Mouse (Mus musculus) MEL (cell line): ENCODE data around the gene Smarca4. TPM values are rescaled to one million over a fixed set of nuclear protein-coding genes. Genes with fewer than 3 reads are reported as not detected.

Source experiments
- DNase-seq: peaks from one replicate; pipeline ENCODE4 v3.0.0; 2011; ENCODE audit warnings: low read depth, low spot score
- H3K27ac ChIP-seq: 2 replicates; pipeline ENCODE4 v1.5.1; 2012; ENCODE audit warnings: low read depth, mild to moderate bottlenecking, control low read depth, low read length, moderate library complexity; ENCODE audit not compliant: control insufficient read depth
- H3K27me3 ChIP-seq, 2 experiments: fragments of 150-350 bp in 1 of 2; sonication (generic) in 1 of 2; 2 replicates each; pipeline ENCODE4 v1.6.1; 2012; ENCODE audit warnings: low read length in 2 of 2, mild to moderate bottlenecking in 2 of 2, improper control_type of control experiment in 1 of 2, moderate library complexity in 1 of 2; ENCODE audit not compliant: insufficient read depth in 2 of 2, control insufficient read depth in 1 of 2
- H3K36me3 ChIP-seq, 2 experiments: 2 replicates each; pipeline ENCODE4 v1.6.1; 2012 to 2014; ENCODE audit warnings: low read length in 2 of 2, improper control_type of control experiment in 1 of 2, inconsistent platforms in 1 of 2, mild to moderate bottlenecking in 1 of 2; ENCODE audit not compliant: insufficient read depth in 2 of 2, control insufficient read depth in 1 of 2
- H3K4me1 ChIP-seq, 2 experiments: fragments of 150-350 bp in 1 of 2; sonication (generic) in 1 of 2; 2 replicates each; pipeline ENCODE4 v1.6.1; 2012; ENCODE audit warnings: low read length in 2 of 2, improper control_type of control experiment in 1 of 2, mild to moderate bottlenecking in 1 of 2; ENCODE audit not compliant: insufficient read depth in 2 of 2, control insufficient read depth in 1 of 2
- H3K4me3 ChIP-seq, 2 experiments: fragments of 150-350 bp in 1 of 2; sonication (generic) in 1 of 2; 2 replicates each; pipeline ENCODE4 v1.5.1; 2012; ENCODE audit warnings: low read depth in 2 of 2, low read length in 2 of 2, mild to moderate bottlenecking in 2 of 2, moderate library complexity in 2 of 2, control low read depth in 1 of 2, improper control_type of control experiment in 1 of 2; ENCODE audit not compliant: control insufficient read depth in 1 of 2, insufficient read depth in 1 of 2
- H3K79me2 ChIP-seq: 2 replicates; pipeline ENCODE4 v1.6.1; 2012; ENCODE audit warnings: mild to moderate bottlenecking, low read length, moderate library complexity; ENCODE audit not compliant: control insufficient read depth, poor library complexity, insufficient read depth
- H3K9ac ChIP-seq: 2 replicates; pipeline ENCODE4 v1.6.1; 2012; ENCODE audit warnings: low read depth, mild to moderate bottlenecking, control low read depth, low read length, moderate library complexity; ENCODE audit not compliant: control insufficient read depth, poor library complexity, severe bottlenecking
- H3K9me3 ChIP-seq: fragments of 150-350 bp; sonication (generic); replicated peaks from 2 replicates; pipeline ENCODE4 v1.6.1; 2012; ENCODE audit warnings: mild to moderate bottlenecking, low read length, improper control_type of control experiment, moderate library complexity; ENCODE audit not compliant: insufficient read depth
- CHD1 ChIP-seq: IDR thresholded peaks from 2 replicates; pipeline ENCODE4 v1.6.1; 2012; ENCODE audit warnings: low read depth, mild to moderate bottlenecking, inconsistent platforms, low read length, improper control_type of control experiment
- CHD2 ChIP-seq: IDR thresholded peaks from 2 replicates; pipeline ENCODE4 v1.6.1; 2011; ENCODE audit warnings: low read length, improper control_type of control experiment
- CTCF ChIP-seq, 3 experiments: IDR thresholded peaks in 2 of 3; conservative IDR thresholded peaks in 1 of 3; 2 replicates each; pipeline ENCODE4 v1.5.1; 2011 to 2012; ENCODE audit warnings: low read length in 3 of 3, low read depth in 2 of 3, mild to moderate bottlenecking in 2 of 3, improper control_type of control experiment in 1 of 3, inconsistent platforms in 1 of 3, mixed read lengths in 1 of 3, moderate library complexity in 1 of 3; ENCODE audit not compliant: control insufficient read depth in 1 of 3, insufficient read depth in 1 of 3, poor library complexity in 1 of 3, severe bottlenecking in 1 of 3
- ETS1 ChIP-seq: IDR thresholded peaks from 2 replicates; pipeline ENCODE4 v1.6.1; 2012; ENCODE audit warnings: low read depth, mild to moderate bottlenecking, inconsistent platforms, low read length, improper control_type of control experiment, moderate library complexity
- GATA1 ChIP-seq: IDR thresholded peaks from 2 replicates; pipeline ENCODE4 v1.6.1; 2011; ENCODE audit warnings: low read depth, low read length, improper control_type of control experiment
- JUND ChIP-seq: IDR thresholded peaks from 2 replicates; pipeline ENCODE4 v1.6.1; 2011; ENCODE audit warnings: low read depth, mild to moderate bottlenecking, improper control_type of control experiment, low read length
- KAT2A ChIP-seq: conservative IDR thresholded peaks from 2 replicates; pipeline ENCODE4 v1.6.1; 2012; ENCODE audit warnings: low read depth, low read length, improper control_type of control experiment, inconsistent platforms
- MAFK ChIP-seq: IDR thresholded peaks from 2 replicates; pipeline ENCODE4 v1.6.1; 2011; ENCODE audit warnings: low read depth, mild to moderate bottlenecking, low read length, improper control_type of control experiment, borderline replicate concordance
- MAX ChIP-seq: IDR thresholded peaks from 2 replicates; pipeline ENCODE4 v1.6.1; 2011; ENCODE audit warnings: low read length, improper control_type of control experiment
- MYB ChIP-seq: IDR thresholded peaks from 2 replicates; pipeline ENCODE4 v1.6.1; 2011; ENCODE audit warnings: mild to moderate bottlenecking, low read depth, low read length, improper control_type of control experiment
- MYC ChIP-seq: IDR thresholded peaks from 2 replicates; pipeline ENCODE4 v1.6.1; 2011; ENCODE audit warnings: low read depth, mild to moderate bottlenecking, low read length, improper control_type of control experiment, moderate library complexity
- POLR2AphosphoS2 ChIP-seq: IDR thresholded peaks from 2 replicates; pipeline ENCODE4 v1.6.1; 2011; ENCODE audit warnings: low read length, improper control_type of control experiment
- RAD21 ChIP-seq: IDR thresholded peaks from 2 replicates; pipeline ENCODE4 v1.6.1; 2011; ENCODE audit warnings: mild to moderate bottlenecking, low read depth, low read length, improper control_type of control experiment
- RCOR1 ChIP-seq: IDR thresholded peaks from 2 replicates; pipeline ENCODE4 v1.6.1; 2012; ENCODE audit warnings: low read depth, mild to moderate bottlenecking, inconsistent platforms, low read length, improper control_type of control experiment
- SIN3A ChIP-seq: IDR thresholded peaks from 2 replicates; pipeline ENCODE4 v1.6.1; 2012; ENCODE audit warnings: low read length, improper control_type of control experiment, inconsistent platforms
- SMC3 ChIP-seq: IDR thresholded peaks from 2 replicates; pipeline ENCODE4 v1.6.1; 2011; ENCODE audit warnings: low read depth, low read length, improper control_type of control experiment
- TAL1 ChIP-seq: IDR thresholded peaks from 2 replicates; pipeline ENCODE4 v1.6.1; 2012; ENCODE audit warnings: mild to moderate bottlenecking, inconsistent platforms, low read length, moderate library complexity, mixed read lengths
- UBTF ChIP-seq: IDR thresholded peaks from 2 replicates; pipeline ENCODE4 v1.6.1; 2012; ENCODE audit warnings: low read depth, mild to moderate bottlenecking, inconsistent platforms, low read length, improper control_type of control experiment, moderate library complexity, borderline replicate concordance; ENCODE audit not compliant: insufficient read depth
- USF1 ChIP-seq: IDR thresholded peaks from 2 replicates; pipeline ENCODE4 v1.6.1; 2014; ENCODE audit warnings: low read depth, mild to moderate bottlenecking, inconsistent platforms, low read length, improper control_type of control experiment, moderate library complexity
- USF2 ChIP-seq, 2 experiments: IDR thresholded peaks; 2 replicates each; pipeline ENCODE4 v1.6.1; 2011 to 2012; ENCODE audit warnings: improper control_type of control experiment in 2 of 2, low read length in 2 of 2, borderline replicate concordance in 1 of 2, inconsistent platforms in 1 of 2, low read depth in 1 of 2, mild to moderate bottlenecking in 1 of 2; ENCODE audit not compliant: insufficient read depth in 1 of 2
- ZC3H11A ChIP-seq: IDR thresholded peaks from 2 replicates; pipeline ENCODE4 v1.6.1; 2012; ENCODE audit warnings: low read depth, mild to moderate bottlenecking, inconsistent platforms, low read length, improper control_type of control experiment
- polyA plus RNA-seq, 2 experiments: library from polyadenylated mRNA; stranded (reverse) in 1 of 2; unstranded in 1 of 2; fragments of >175 nt in 1 of 2; fragments of >200 nt in 1 of 2; gene quantifications; 2 replicates each; pipeline versions ENCODE4 v1.2.1 to v1.2.4; 2012; ENCODE audit warnings: low replicate concordance in 2 of 2, low read depth in 1 of 2; ENCODE audit not compliant: insufficient read length in 2 of 2, insufficient read depth in 1 of 2, missing spikeins in 1 of 2
- total RNA-seq: library from RNA; depleted of rRNA; stranded (reverse); fragments of 300-350 nt; gene quantifications from 2 replicates; pipeline ENCODE4 v1.2.3, GENCODE M21; 2012

The Smarca4 gene
- total and polyA plus RNA-seq, 3 experiments, result 71.4 to 381 (median 249) TPM

DNA sequence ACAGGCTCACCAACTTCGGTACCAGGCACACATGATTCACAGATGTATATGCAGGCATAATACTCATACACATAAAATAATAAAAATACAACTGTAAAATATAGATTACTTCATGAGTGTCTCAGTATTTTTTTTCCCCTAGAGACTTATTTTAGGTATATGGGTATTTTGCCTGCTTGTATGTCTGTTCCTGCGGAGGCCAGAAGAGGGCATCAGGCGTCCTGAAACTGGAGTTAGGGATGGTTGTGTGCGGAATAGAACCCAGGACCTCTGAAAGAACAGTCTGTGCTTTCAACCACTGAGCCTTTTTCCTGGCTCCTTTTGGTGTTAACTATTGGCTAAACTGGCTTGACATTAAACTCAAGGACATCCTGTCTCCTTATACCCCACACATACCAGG is 66.9 kb downstream of the Smarca4 start:
- Histone ChIP-seq H3K27ac (no peak overlapping the region), H3K9me3 (no peaks in the 10 kb centered on the region), H3K36me3 (peaks cover 0 to 84% of the 10 kb centered on the region in 2 experiments; a peak in 2 of 4 replicates), H3K4me1 (no peaks in the 10 kb centered on the region), H3K27me3 (no peaks in the 10 kb centered on the region), H3K9ac (no peak overlapping the region), H3K79me2 (no peaks in the 10 kb centered on the region), H3K4me3 (no peak overlapping the region)
- TF ChIP-seq UBTF, result no peak
- no peak for TF ChIP-seq MAX
- TF ChIP-seq ZC3H11A, result peak; percentile 64
- peak; percentile 67 for TF ChIP-seq RAD21
- peak; percentile 71 to 75 (median 74) for TF ChIP-seq CTCF (IDR thresholded peaks at IDR 0.05 in 2 of 3, conservative IDR thresholded peaks at IDR 0.05 in 1 of 3; ENCODE audit: control insufficient read depth in 1 of 3, insufficient read depth in 1 of 3, low read depth in 2 of 3, low read length in 3 of 3, poor library complexity in 1 of 3, severe bottlenecking in 1 of 3)
- peak; percentile 20; the same call in 1 of the 2 replicates for TF ChIP-seq POLR2AphosphoS2
- TF ChIP-seq SMC3, result peak; percentile 80
- TF ChIP-seq USF1, result no peak
- TF ChIP-seq CHD2, result no peak
- no peak for TF ChIP-seq GATA1
- DNase-seq, result peak; percentile 63

DNA sequence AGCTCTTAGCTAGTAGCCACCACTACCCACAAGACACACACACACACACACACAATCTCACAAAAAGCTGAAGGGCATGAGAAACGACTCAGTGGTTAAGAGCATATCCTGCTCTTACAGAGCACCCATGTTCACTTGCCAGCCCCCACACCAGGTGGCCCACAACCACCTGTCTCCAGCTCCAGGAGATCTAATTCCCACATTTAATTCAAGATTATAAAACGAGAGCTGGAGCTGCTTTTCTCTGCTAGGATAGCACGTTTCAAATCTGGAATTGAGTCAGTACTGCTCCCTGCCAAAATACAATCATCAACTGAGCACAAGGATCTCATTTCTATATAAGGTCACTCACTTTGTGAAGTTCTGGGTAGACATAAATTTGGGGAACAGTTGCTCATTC is 67.9 kb downstream of the Smarca4 start:
- Histone ChIP-seq H3K4me3 (no peak overlapping the region), H3K27me3 (no peaks in the 10 kb centered on the region), H3K36me3 (peaks cover 0 to 85% of the 10 kb centered on the region in 2 experiments; a peak in 2 of 4 replicates), H3K9ac (no peak overlapping the region), H3K9me3 (no peaks in the 10 kb centered on the region), H3K27ac (no peak overlapping the region), H3K79me2 (no peaks in the 10 kb centered on the region), H3K4me1 (no peaks in the 10 kb centered on the region)
- TF ChIP-seq RCOR1 (no peak), TAL1 (no peak), JUND (no peak), ZC3H11A (no peak), ETS1 (no peak), GATA1 (no peak), USF2 (IDR thresholded peaks at IDR 0.05; ENCODE audit: borderline replicate concordance in 1 of 2, insufficient read depth in 1 of 2, low read depth in 1 of 2, low read length in 2 of 2) (no peak), MYC (no peak), MAFK (no peak), MYB (no peak), CHD1 (no peak), SIN3A (no peak), KAT2A (no peak)
- DNase-seq, result no peak
